Mouse (Mus musculus): ENCODE results near the gene Ate1.

DNA sequence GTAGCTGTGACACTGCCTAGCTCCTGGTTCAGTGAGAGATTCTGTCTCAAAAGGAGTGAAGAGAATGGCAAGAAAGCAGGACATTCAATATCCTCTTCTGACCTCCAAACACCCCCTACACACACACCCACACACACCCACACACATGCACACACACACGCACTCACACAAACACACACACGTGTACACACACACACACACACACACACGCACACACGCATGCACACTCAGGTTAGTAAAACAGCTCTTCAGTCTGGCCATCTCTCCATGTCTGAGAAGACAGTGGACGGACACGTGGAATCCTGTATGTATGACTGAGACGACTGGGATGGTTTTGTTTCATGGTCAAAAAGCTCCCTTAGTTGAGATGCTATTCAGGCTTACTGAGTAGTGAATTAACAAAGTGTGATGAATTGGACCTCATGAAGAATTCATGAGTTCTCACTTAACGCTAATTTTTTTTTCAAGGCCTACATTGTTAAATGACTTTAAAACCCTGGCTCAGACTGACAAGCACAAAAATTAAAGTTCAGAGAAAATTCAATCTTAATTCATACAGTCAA is 134.4 kb downstream of the Ate1 start:
- TF ChIP-seq CTCF (IDR thresholded peaks at IDR 0.05; ENCODE audit: borderline replicate concordance, extremely low read depth, insufficient read depth, insufficient read length), result no peak
- no peak for TF ChIP-seq POLR2A (IDR thresholded peaks at IDR 0.05; ENCODE audit: borderline replicate concordance, extremely low read depth, insufficient read depth, insufficient read length, poor library complexity, severe bottlenecking)

Measured in brain, embryonic 14.5 days (tissue).